Mouse (Mus musculus) adipocyte (in vitro differentiated cells): ENCODE results near the gene Tmem132a.

ENCODE experiments used
- DNase-seq: peaks from one replicate; pipeline ENCODE4 v3.0.0-alpha.2; 2016; ENCODE audit warnings: low spot score

The Tmem132a gene

DNA sequence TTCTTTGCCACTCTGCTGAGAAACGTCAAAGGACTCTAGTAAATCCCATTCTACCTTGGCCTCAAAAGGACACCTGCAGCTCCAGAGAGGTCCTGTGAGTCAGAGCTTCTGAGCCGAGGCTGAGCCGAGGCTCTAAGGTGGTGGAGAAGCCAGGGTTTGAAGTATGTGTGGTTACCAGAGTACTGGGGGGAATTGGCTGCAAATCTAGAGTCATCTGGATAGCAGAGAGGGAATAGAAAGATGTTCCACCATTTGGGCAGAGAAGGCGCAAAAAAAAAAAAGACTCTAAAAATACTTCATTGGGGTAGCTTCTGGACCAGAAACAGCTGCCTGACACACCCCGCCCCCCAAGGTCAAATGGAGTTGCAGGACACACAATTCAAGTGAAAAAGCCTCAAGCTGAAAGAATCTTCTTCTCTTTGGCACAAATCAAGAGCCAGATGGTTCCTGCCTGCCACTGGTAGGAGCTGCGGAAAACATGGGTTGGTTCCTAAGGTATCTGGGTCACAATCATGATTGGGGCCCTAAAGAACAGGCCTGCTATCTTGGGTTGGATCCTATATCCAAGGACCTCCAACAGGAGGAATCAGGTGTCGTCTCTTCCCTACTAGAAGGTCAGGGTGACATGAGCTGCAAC is 8.6 kb upstream of the Tmem132a start:
- no peak for DNase-seq

GRCm38 (mm10) chr19:10871328-10871961 is 1.7 kb upstream of the Tmem132a start:
- no peak for DNase-seq

GRCm38 (mm10) chr19:10870676-10871075 is 936 bp upstream of the Tmem132a start:
- DNase-seq, result no peak

- DNase-seq, result peak; percentile 77
Measured at GRCm38 (mm10) chr19:10869241-10869885, 377 bp downstream of the Tmem132a start.

DNA sequence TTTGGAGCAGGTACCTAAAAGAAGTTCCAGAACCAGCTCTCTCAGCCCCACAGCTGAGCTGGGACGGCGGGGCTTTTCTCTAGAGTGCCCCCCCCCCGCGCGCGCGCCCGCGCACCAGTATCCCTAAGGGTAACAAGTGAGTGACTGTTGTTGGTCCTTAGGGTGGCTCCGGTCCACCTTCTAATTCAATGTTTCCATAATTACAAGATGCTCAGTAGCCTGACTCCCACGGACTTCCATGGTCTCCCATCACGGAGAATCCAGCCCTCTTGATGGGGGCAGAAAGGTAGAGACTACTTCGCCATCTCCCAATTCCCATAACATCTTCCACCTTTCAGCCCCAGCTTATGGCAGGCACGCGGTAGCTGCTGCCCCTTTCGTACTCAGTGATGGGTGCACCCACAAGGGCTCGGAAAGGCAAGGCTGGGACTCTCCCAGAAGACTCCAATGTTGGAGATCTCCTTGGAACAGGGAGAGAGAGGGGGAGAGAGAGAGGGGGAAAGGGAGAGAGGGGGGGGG is 1.1 kb downstream of the Tmem132a start:
- DNase-seq, result no peak

DNA sequence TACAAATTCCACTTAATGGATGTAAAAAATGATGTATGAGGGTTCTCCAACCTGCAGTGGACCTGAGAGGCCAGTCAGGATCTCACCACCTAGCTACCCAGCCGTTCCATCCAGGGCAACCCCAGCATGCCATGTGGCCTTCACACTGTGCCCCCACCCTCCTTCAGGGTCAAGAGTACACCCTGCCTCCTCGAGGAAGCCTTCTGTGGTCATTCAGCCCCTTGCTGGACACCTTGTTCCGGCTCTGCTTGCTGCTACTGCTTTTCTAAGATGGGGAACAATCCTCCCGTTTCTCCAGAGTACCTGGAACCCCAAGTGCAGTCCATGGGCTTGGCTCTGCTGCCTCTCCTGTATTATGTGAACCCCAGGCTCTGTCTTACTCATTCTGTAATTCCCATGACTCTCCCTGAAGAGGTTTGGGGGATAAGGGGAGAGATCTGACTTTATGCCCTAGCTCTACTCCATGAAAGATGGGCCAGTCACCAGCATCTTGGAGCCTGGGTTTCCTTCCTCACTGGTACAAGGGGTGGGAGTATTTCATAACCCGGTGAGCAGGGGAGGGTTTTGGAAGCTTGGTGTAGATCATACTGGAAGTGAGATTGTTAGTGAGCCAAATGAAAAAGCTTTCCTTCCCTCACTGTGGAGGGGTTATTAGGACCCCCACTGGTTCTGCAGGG is 1.7 kb downstream of the Tmem132a start:
- DNase-seq, result no peak

GRCm38 (mm10) chr19:10866351-10866750 is 3.4 kb downstream of the Tmem132a start:
- no peak for DNase-seq

DNA sequence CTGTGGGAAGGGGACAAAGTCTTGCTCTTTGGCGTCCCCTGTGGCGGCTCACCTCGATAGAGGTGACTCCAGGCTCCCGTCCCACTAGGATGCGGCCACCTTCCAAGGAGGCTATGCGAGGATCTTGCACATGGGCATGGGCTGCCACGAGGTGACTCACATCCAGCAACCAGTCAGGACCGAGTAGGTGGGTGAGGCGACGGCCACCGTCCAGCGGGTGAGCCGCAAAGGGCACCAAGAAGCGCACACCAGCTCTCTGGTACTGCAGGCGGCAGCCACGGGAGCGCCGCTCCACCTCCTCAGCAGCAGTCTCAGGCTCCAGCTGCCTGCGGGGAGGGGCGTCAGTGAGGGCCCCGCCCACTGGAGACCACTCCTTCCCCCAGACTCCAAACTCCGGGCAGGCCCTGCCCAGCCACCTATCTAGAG is 9.7 kb downstream of the Tmem132a start:
- DNase-seq, result no peak

DNA sequence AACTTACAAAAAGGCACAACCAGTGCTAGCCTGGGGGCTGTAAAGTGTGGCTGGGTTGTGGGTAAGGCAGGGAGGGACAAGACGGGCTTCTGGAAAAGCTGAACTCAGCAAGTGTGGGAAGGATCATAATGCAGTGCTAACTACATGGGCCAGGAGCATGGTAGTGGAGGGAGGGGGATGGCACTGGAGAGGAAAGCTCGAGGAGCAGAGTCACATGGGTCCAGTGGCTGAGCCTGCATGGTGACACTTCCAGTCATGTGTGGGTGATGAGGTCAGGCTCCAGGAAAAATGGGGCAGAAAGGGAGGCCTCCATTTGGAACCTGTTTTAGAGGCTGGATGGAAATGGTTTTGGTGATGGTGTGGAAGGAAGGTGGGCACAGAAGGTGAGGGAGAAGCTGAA is 13.2 kb downstream of the Tmem132a start:
- DNase-seq, result no peak

DNA sequence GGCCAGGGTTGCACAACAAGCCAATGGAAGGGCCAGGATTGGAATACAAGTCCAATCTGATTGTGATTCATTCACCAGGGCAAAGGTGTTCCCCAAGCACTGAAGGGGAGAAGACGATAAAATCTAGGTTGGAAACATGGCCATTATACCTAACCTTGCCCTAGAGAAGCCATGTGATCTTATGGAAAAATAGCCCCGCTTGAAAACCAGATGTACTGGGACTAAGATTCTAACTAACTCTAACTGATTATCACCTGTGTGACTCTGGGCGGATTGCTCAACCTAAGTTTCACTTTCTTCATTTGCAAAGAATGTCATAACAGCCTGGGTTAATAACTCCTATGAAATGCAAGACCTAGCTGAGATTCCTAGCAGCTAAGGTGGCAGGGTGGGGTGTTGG is 14.3 kb downstream of the Tmem132a start:
- no peak for DNase-seq

DNA sequence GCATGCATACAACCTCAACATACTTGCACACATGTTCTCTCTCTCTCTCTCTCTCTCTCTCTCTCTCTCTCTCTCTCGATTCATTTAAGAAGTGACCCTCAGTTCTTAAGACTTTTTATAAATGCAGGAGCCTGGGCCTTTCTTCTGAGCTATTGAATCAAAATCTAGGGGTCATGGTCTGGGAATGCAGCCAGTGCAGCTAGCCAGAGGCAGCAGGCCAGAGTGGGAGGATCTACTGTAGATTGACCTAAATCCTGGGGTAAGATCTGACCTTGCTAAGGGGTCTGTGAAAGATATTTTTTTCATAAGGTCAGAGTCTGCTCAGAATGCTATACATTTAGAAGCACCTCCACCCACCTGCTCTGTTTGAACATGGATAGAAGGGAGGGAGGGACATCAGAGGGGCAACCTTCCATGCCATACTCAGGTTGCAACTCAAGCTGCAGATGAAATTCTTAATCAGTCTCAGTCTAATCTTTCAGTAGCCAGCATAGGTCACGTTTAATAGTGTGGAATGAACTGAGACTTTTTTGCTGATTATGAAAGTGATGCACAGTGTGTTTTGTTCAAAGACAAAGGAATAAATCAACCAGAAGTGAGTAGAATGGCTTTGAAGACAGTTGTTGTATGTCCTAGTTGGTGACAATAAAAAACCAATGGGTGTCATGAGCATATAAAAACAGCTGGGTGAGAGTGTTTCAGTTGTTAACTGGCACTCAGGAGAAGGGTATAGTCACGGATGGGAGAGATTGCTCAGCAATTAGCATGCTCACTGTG is 22.2 kb downstream of the Tmem132a start:
- peak; percentile 39 for DNase-seq

- no peak for DNase-seq
Measured at GRCm38 (mm10) chr19:10846150-10846549, 23.6 kb downstream of the Tmem132a start.

- no peak for DNase-seq
Measured at GRCm38 (mm10) chr19:10845454-10845853, 24.3 kb downstream of the Tmem132a start.

GRCm38 (mm10) chr19:10844206-10844605 is 25.5 kb downstream of the Tmem132a start:
- DNase-seq, result no peak

- DNase-seq, result no peak
Measured at GRCm38 (mm10) chr19:10842914-10843313, 26.8 kb downstream of the Tmem132a start.

GRCm38 (mm10) chr19:10841721-10842626 is 27.8 kb downstream of the Tmem132a start:
- no peak for DNase-seq

DNA sequence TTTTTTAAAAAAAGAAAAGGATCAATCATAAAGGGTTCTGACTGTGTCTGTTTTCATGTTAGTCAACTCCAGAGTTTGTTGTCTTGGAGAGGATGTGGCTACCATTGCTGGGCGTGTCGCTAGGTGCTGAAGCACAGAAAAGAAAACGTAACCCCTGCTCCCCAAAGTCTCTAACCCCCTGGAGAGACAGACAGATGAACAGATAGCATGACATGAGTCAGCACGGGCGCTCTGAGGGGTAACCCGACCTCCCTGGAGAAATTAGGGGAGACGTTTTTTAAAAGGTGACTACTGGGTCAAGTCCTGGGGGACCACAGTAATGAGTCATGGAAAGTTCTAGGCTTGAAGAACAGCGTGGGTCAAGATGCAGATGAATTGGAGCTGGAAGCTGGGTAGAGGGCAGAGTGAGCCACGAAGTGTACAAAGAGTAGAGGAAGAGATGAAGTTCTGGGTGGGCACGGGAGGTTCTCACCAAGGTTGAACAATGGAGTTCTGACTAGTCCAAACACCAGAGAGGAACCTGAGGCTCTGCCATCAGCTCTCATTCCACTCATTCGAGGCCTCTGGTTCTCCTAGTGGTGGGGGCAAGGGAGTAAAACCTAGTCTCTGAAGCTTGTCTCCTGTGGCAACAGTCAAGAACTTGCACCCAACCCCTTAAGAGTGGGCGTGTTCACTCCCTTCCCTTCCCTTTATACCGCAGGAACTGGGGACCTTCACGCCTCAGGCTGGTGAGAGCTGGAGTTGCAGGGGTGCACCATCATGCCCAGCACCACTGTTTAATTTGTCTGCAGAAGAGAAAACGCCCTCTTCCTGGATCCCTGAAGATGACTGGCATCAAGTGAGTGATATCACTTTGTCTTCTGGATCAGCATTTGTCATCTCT is 30.5 kb downstream of the Tmem132a start, which contains the start of gene Slc15a3:
Slc15a3 (plus strand) TSS at position 718 of the 883 bp plus-strand sequence.
- DNase-seq, result no peak

DNA sequence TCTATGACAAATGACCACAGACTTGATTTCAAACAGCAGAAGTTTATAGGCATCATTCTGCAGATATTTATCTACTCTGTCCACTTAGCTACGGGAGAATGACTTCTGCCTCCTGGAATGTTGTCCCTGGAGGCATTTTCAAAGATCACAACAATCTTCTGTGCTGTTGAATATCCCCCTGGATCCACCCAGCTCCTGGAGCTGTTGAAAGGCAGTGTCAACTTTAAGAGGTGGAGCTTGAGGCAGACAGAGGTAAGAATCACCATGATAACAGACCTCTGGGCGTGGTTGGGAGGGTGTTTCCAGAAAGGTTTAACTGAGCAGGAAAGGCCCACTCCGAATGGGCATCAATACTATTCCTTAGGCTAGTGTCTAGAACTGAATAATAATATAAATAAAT is 34.1 kb downstream of the Tmem132a start:
- no peak for DNase-seq

DNA sequence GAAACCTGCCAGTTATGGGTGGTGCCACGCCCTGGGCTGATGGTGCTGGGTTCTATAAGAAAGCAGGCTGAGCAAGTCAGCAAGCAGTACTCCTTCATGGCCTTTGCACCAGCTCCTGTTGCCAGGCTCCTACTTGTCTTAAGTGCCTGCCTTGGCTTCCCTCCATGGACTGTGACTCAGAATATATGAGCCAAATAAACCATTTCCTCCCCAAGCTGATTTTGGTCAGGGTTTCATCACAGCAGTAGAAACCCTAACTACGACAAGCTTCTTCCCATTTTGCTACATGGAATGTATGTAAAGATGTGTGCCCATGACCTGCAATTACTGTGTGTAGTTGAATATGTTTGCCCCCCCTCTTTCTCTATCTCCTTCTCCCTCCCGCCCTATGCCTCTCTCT is 36.1 kb downstream of the Tmem132a start:
- peak; percentile 83 for DNase-seq

DNA sequence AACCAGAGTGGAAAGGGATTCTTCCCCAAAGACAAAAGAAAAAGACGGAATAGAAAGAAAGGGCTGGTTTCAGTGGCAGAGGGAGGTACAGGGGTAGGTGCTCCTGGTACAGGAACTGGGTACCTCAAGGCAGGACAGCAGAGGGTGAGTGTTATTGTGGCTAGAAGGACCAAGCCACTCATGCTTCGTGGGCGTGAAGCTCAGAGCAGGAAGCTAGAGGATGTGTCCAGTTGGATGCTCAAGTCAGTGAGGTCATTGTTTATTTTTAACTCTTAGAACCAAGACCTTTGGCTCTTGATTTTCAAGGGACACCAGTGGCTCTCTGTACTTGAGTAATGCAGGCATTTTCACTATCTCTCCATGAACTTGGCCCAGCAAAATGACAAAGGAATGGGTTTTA is 37.7 kb downstream of the Tmem132a start:
- peak; percentile 17 for DNase-seq
